Mouse (Mus musculus) lung, postnatal 0 days (tissue): ENCODE measurements around the gene H2afy.
A peak's percentile ranks its signal among the peaks of the same experiment; 100 is the strongest.

Experiments used
- CTCF ChIP-seq: IDR thresholded peaks from 2 replicates; pipeline ENCODE4 v1.5.1; 2016; ENCODE audit warnings: antibody characterized with exemption, mild to moderate bottlenecking
- EP300 ChIP-seq: IDR thresholded peaks from 2 replicates; pipeline ENCODE4 v1.6.1; 2016; ENCODE audit warnings: antibody characterized with exemption, mild to moderate bottlenecking, control low read depth

GRCm38 (mm10) chr13:56090597-56090996 lies 45.6 kb downstream of the H2afy start:
- TF ChIP-seq CTCF, result peak; percentile 65
- TF ChIP-seq EP300, result no peak
